Mouse (Mus musculus) liver, postnatal 0 days (tissue): ENCODE measurements around the gene Pdgfra.

Experiments
- CTCF ChIP-seq: sonication (generic); IDR thresholded peaks from 2 replicates; pipeline ENCODE4 v1.5.1; 2016; ENCODE audit warnings: antibody characterized with exemption, low read depth
- EP300 ChIP-seq: IDR thresholded peaks from 2 replicates; pipeline ENCODE4 v1.6.1; 2016; ENCODE audit warnings: antibody characterized with exemption, low read depth, mild to moderate bottlenecking

- no peak for TF ChIP-seq CTCF
- no peak for TF ChIP-seq EP300
Observed at GRCm38 (mm10) chr5:75179726-75180290, 27.7 kb downstream of the Pdgfra start.
